Mouse (Mus musculus) liver, embryonic 16.5 days (tissue): Measurements from ENCODE around the gene Zkscan1. TPM values are rescaled to one million over a fixed set of nuclear protein-coding genes. Genes with fewer than 3 reads are reported as not detected.

Experiments used
- ATAC-seq: fragments of 200-750 bp; cut with Nextera tagmentation; 2 replicates; pipeline ENCODE4 v1.8.0; 2017; ENCODE audit warnings: low read depth, mild to moderate bottlenecking, moderate number of reproducible peaks, moderate library complexity
- H3K27ac ChIP-seq: fragments of 300-500 bp; sonication (generic); 2 replicates; pipeline ENCODE4 v1.5.1; 2014; ENCODE audit warnings: mild to moderate bottlenecking, low read length
- H3K27me3 ChIP-seq: fragments of 300-500 bp; sonication (generic); 2 replicates; pipeline ENCODE4 v1.6.1; 2014; ENCODE audit warnings: low read depth, low read length, mixed read lengths; ENCODE audit not compliant: control insufficient read depth, insufficient read depth
- H3K36me3 ChIP-seq: fragments of 300-500 bp; sonication (generic); 2 replicates; pipeline ENCODE4 v1.6.1; 2014; ENCODE audit warnings: mild to moderate bottlenecking; ENCODE audit not compliant: control insufficient read depth, insufficient read depth
- H3K4me1 ChIP-seq: fragments of 300-500 bp; sonication (generic); 2 replicates; pipeline ENCODE4 v1.6.1; 2014; ENCODE audit warnings: low read depth, low read length, mixed read lengths; ENCODE audit not compliant: control insufficient read depth
- H3K4me2 ChIP-seq: fragments of 300-500 bp; sonication (generic); 2 replicates; pipeline ENCODE4 v1.6.1; 2014; ENCODE audit warnings: low read depth, low read length, mixed read lengths
- H3K4me3 ChIP-seq: fragments of 300-500 bp; sonication (generic); 2 replicates; pipeline ENCODE4 v1.5.1; 2014; ENCODE audit warnings: low read depth, mild to moderate bottlenecking, low read length
- H3K9ac ChIP-seq: fragments of 300-500 bp; sonication (generic); 2 replicates; pipeline ENCODE4 v1.6.1; 2014; ENCODE audit warnings: low read depth, low read length
- H3K9me3 ChIP-seq: fragments of 300-500 bp; sonication (generic); replicated peaks from 2 replicates; pipeline ENCODE4 v1.6.1; 2016; ENCODE audit warnings: low read length; ENCODE audit not compliant: control insufficient read depth
- WGBS: fragments of 180-500 bp; shearing (Covaris S2); extraction: QIAGEN DNeasy Blood & Tissue Kit; methylation state at CpG from one replicate; pipeline ENCODE4 v1.1.7; 2014; ENCODE audit not compliant: insufficient replicate concordance; 5-methylcytosine and 5-hydroxymethylcytosine counted together
- polyA plus RNA-seq: library from polyadenylated mRNA; unstranded; fragments of >200 nt; fragmentation: Nextera tagmentation; extraction: Ambion mirVana; gene quantifications from 2 replicates; pipeline ENCODE4 v1.2.1, GENCODE M21; 2015

Gene Zkscan1
- polyA plus RNA-seq, 1 experiment from 2014 or later, result 4.4 TPM

DNA sequence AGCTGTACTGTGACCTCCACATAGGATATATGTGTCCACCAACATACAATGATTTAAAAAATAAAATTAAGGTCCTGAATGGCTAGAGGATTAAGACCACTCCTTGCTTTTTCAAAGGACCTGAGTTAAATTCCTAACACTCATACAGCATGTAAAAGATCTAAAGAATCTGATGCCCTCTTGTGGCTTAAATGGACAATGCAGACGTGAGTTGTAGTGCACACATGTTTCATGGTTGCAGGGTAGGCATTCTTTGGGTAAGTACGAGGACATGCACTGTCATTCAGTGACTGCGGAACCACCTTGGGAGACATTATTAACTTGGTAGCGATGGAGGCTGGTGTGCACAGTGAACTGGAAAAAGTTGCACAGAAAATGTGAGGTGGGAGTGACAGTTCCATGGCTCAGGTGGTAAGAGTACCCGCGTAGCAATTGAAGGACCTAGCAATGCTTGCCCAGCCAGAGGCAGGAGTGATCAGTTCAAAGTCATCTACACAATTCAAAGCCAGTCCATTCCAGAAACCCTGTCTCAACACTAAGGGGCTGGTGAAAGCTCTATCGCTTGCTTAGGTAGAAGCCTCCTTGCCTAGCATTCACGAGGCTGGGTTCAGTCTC is 53.2 kb downstream of the Zkscan1 start:
- ATAC-seq, result peak; percentile 54; the same call in 1 of the 2 replicates
- 41% methylated on average over 8 of the region's 8 CpGs for WGBS

DNA sequence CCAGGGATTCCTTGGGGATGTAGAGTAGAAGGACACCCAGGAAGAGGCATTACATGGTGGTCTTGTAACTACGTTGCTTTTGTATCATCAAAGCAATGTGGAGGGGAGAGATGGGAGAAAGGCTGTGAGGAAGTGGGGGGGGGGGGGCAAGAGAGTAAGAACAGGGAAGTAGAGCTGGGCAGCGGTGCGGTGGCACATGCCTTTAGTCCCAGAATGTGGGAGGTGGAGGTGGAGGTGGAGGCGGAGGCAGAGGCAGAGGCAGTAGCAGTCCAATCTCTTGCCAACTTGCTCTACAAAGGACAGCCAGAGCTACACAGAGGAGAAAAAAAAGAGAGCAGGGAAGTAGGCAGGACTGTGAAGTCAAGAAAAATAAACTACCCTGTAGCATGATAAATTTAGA is 53.7 kb downstream of the Zkscan1 start:
- Histone ChIP-seq H3K27ac (no peak overlapping the region), H3K9ac (no peak overlapping the region), H3K4me3 (no peak overlapping the region), H3K36me3 (peaks cover 5% of the 10 kb centered on the region; the same call in 1 of the 2 replicates), H3K9me3 (no peaks in the 10 kb centered on the region), H3K4me2 (no peak overlapping the region), H3K27me3 (no peaks in the 10 kb centered on the region), H3K4me1 (peaks cover 11% of the 10 kb centered on the region)
- 8% methylated on average over 4 of the region's 4 CpGs for WGBS
- no peak for ATAC-seq

More for the DNA sequence above, 53.2 kb downstream of the Zkscan1 start:
- Histone ChIP-seq H3K27ac (no peak overlapping the region), H3K4me1 (peaks cover 11% of the 10 kb centered on the region), H3K27me3 (no peaks in the 10 kb centered on the region), H3K9me3 (no peaks in the 10 kb centered on the region), H3K9ac (no peak overlapping the region), H3K4me2 (no peak overlapping the region), H3K4me3 (no peak overlapping the region), H3K36me3 (peaks cover 5% of the 10 kb centered on the region; the same call in 1 of the 2 replicates)

GRCm38 (mm10) chr5:138154390-138154789 is 69.5 kb downstream of the Zkscan1 start:
- Histone ChIP-seq H3K9ac (peak overlapping the region; percentile 85; the same call in 1 of the 2 replicates), H3K4me1 (peaks cover 10% of the 10 kb centered on the region), H3K4me3 (peak overlapping the region; percentile 83; the same call in 1 of the 2 replicates), H3K4me2 (peak overlapping the region; percentile 74), H3K9me3 (no peaks in the 10 kb centered on the region), H3K27ac (no peak overlapping the region), H3K27me3 (no peaks in the 10 kb centered on the region), H3K36me3 (peaks cover 8% of the 10 kb centered on the region)
- no peak for ATAC-seq
- WGBS, result 53% methylated on average over 3 of the region's 3 CpGs

DNA sequence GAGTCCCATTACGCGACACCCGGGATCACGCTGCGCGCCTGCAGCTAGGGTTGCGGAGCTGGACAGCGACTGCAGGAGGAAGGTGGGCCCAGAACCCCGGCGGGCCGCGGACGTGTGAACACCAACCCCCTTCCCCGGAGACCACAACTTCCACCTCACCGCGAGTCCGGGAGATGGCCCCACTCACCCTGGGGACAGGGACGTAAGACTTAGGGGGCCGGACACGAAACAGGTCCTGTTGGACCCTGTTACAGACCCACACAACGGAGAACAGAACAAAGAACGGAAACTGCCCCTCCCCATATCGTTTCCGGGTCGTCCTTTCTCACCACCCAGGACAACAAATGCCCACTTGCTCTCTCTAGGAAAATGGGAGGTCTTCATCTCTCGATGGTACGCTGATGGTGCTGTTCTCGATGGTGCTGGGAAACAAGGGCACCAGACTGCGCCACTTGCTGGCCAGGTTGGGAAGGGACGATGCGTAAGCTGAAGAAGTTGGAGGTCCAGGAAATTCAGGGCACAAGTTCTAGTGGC is 70.6 kb downstream of the Zkscan1 start, which contains the start of gene Zfp113:
TSS of gene Zfp113 (minus strand) at position 302 of the 534 bp plus-strand sequence.
- ATAC-seq, result peak; percentile 94
- Histone ChIP-seq H3K4me2 (peak within 1 kb of the TSS; percentile 74), H3K9ac (peak within 1 kb of the TSS; percentile 85), H3K4me1 (peaks cover 14% of the 10 kb centered on the region), H3K27me3 (no peaks in the 10 kb centered on the region), H3K4me3 (peak within 1 kb of the TSS; percentile 83), H3K36me3 (peaks cover 5% of the 10 kb centered on the region), H3K27ac (peak within 1 kb of the TSS; percentile 84), H3K9me3 (no peaks in the 10 kb centered on the region)
- under 1% methylated on average over 31 of the region's 31 CpGs for WGBS

Other genes starting within 250 kb of the Zkscan1 start
- 5.1 and 6.1 TPM in 2 replicates for gene Pilra, start 248.8 kb upstream of the Zkscan1 start, polyA plus RNA-seq
- 5.8 and 6.6 TPM in 2 replicates for gene Pilrb1, start 227.0 kb upstream of the Zkscan1 start, polyA plus RNA-seq
- gene Pilrb2, start 213.3 kb upstream of the Zkscan1 start, polyA plus RNA-seq, result 5.6 and 8.3 TPM in 2 replicates
- gene Cyp3a13, start 163.5 kb upstream of the Zkscan1 start, polyA plus RNA-seq, result 6.2 and 6.8 TPM in 2 replicates
- gene Gjc3, start 122.0 kb upstream of the Zkscan1 start, polyA plus RNA-seq, result not detected in 2 replicates
- gene Azgp1, start 103.6 kb upstream of the Zkscan1 start, polyA plus RNA-seq, result 39.1 and 54.9 TPM in 2 replicates
- gene Smok3a, start 63.8 kb upstream of the Zkscan1 start, polyA plus RNA-seq, result not detected in 2 replicates
- not detected in 2 replicates for gene Smok3b, start 63.7 kb upstream of the Zkscan1 start, polyA plus RNA-seq
- not detected in 2 replicates for gene Smok3c, start 31.9 kb upstream of the Zkscan1 start, polyA plus RNA-seq
- 14.6 and 15.1 TPM in 2 replicates for gene Zscan21, start 31.8 kb downstream of the Zkscan1 start, polyA plus RNA-seq
- gene Zfp113, start 70.7 kb downstream of the Zkscan1 start, polyA plus RNA-seq, result 5.0 and 5.1 TPM in 2 replicates
- 153 and 154 TPM in 2 replicates for gene Cops6, start 76.0 kb downstream of the Zkscan1 start, polyA plus RNA-seq
- 5.6 and 5.9 TPM in 2 replicates for gene Ap4m1, start 86.9 kb downstream of the Zkscan1 start, polyA plus RNA-seq
- 152 and 162 TPM in 2 replicates for gene Mcm7, start 87.3 kb downstream of the Zkscan1 start, polyA plus RNA-seq
- 32.6 and 32.9 TPM in 2 replicates for gene Taf6, start 102.4 kb downstream of the Zkscan1 start, polyA plus RNA-seq
- 12.0 and 13.6 TPM in 2 replicates for gene Cnpy4, start 102.4 kb downstream of the Zkscan1 start, polyA plus RNA-seq
- gene Mblac1, start 109.2 kb downstream of the Zkscan1 start, polyA plus RNA-seq, result 2.2 TPM in 2 replicates
- gene Nxpe5, start 140.8 kb downstream of the Zkscan1 start, polyA plus RNA-seq, result 0.09 and 0.18 TPM in 2 replicates
- 30.9 and 31.7 TPM in 2 replicates for gene Lamtor4, start 170.4 kb downstream of the Zkscan1 start, polyA plus RNA-seq
- 2.1 and 3.1 TPM in 2 replicates for gene BC037034, start 178.9 kb downstream of the Zkscan1 start, polyA plus RNA-seq
- gene Gal3st4, start 187.8 kb downstream of the Zkscan1 start, polyA plus RNA-seq, result 0.22 TPM in 1 of 2 replicates, not detected in the other
- not detected in 2 replicates for gene Gm43720, start 194.9 kb downstream of the Zkscan1 start, polyA plus RNA-seq
- gene Gpc2, start 194.9 kb downstream of the Zkscan1 start, polyA plus RNA-seq, result 0.51 and 0.74 TPM in 2 replicates
- gene Stag3, start 195.2 kb downstream of the Zkscan1 start, polyA plus RNA-seq, result 1.2 and 1.5 TPM in 2 replicates